Mouse (Mus musculus): ENCODE data around the gene Ets1. TPM values are rescaled to one million over a fixed set of nuclear protein-coding genes. Genes with fewer than 3 reads are reported as not detected.

Gene Ets1
- polyA plus RNA-seq, 1 experiment = 13.2 TPM

DNA sequence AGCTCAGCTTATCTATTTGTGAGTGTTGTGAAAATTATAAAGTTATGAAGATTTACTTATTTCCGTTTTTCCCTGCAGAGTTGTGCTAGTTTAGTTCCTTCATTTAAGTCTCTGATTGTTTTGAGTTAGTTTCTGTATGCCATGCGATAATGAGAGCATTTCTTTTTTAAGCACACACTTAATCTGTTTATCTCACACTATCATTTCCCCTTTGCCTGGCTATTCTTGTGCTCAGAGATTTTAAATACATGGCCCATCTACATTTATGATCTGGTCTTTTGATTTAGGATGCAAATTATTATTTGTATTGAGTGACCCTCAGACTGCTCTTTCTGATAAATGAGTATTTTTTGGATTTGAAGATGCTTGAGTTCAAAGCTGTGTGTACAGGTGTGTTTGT is 44.2 kb downstream of the Ets1 start:
- H3K9ac ChIP-seq (ENCODE audit: low read depth, poor library complexity, severe bottlenecking) = no peak overlapping the region
- H3K36me3 ChIP-seq (ENCODE audit: control insufficient read depth, insufficient read depth, low read length, poor library complexity, severe bottlenecking) = no peaks in the 10 kb centered on the region
- H3K27me3 ChIP-seq (ENCODE audit: control insufficient read depth, insufficient read depth, low read length, poor library complexity, severe bottlenecking) = peaks cover 7% of the 10 kb centered on the region; the same call in 1 of the 2 replicates
- TF ChIP-seq EP300 (IDR thresholded peaks at IDR 0.05; ENCODE audit: insufficient read depth, low read depth, low read length) = no peak
- no peak overlapping the region for H3K4me3 ChIP-seq (ENCODE audit: low read depth, low read length)
- no peak overlapping the region for H3K27ac ChIP-seq (ENCODE audit: insufficient read depth, low read length)
- no peaks in the 10 kb centered on the region for H3K9me3 ChIP-seq (replicated peaks; ENCODE audit: control insufficient read depth, insufficient read depth, low read length, poor library complexity, severe bottlenecking)
- H3K4me1 ChIP-seq (ENCODE audit: control insufficient read depth, insufficient read depth, low read length) = no peaks in the 10 kb centered on the region

DNA sequence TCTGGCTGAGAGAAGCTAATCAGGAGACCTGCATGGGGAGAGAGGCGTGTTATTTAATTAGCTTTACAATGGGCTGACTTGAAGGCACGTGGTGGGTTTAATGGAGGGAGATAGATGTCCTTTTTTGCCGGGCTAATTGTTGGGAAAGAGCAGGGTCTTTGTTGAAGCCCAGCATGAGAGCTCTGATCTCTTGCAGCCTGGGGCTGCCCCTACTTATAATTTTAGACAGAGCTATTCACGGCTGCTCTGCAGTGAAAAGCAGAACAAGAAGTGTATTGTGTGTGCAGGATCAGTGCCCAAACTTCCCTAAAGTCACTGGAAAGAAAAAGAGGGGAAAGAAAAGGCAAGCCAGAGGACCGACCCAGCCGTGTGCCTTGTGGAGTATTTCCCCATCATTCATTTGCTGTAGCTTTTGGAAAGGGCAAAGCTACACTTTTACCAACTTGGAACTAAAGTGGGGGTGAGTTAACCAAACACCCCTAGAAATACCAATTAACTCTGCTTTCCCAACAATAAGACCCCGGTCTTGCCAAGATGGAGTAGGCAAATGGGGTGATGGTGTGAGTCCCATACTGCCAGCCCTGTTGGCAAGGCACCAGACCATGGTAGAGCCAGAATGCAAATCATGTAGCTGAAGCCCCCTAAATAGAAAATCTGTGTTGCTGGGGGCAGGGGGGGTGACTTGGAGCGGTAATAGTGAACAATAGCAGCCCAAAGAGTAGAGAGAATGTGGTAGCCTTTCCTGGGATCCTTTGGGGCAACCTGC is 50.0 kb downstream of the Ets1 start:
- H3K27ac ChIP-seq (ENCODE audit: insufficient read depth, low read length) = no peak overlapping the region

DNA sequence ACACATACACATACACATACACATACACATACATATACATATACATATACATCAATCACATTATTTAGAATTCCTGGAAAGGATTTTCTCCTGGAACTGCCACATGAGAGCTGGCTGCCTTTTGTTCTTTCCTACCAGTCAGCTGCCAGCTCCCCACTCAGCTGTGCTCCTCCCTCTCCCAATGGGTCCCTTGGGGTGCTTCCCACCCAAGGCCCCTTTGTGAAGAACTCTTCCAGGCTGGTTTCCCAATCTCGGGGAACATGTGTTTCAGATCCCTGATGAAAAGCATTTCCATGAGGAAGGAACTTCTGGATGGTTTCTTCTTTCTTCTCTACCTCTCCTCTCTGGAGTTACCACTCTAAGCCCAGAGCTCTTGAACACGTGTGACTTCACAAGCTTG is 52.3 kb downstream of the Ets1 start:
- Histone ChIP-seq H3K9ac (ENCODE audit: low read depth, poor library complexity, severe bottlenecking) (no peak overlapping the region), H3K4me3 (ENCODE audit: low read depth, low read length) (no peak overlapping the region), H3K27me3 (ENCODE audit: control insufficient read depth, insufficient read depth, low read length, poor library complexity, severe bottlenecking) (peaks cover 7% of the 10 kb centered on the region; the same call in 1 of the 2 replicates), H3K4me1 (ENCODE audit: control insufficient read depth, insufficient read depth, low read length) (no peaks in the 10 kb centered on the region), H3K36me3 (ENCODE audit: control insufficient read depth, insufficient read depth, low read length, poor library complexity, severe bottlenecking) (no peaks in the 10 kb centered on the region), H3K9me3 (replicated peaks; ENCODE audit: control insufficient read depth, insufficient read depth, low read length, poor library complexity, severe bottlenecking) (no peaks in the 10 kb centered on the region), H3K27ac (ENCODE audit: insufficient read depth, low read length) (no peak overlapping the region)
- TF ChIP-seq CTCF (IDR thresholded peaks at IDR 0.05; ENCODE audit: low read depth, low read length) (no peak), EP300 (IDR thresholded peaks at IDR 0.05; ENCODE audit: insufficient read depth, low read depth, low read length) (no peak), POLR2A (IDR thresholded peaks at IDR 0.05; ENCODE audit: insufficient read depth, low read length) (no peak)

More for the DNA sequence above, 50.0 kb downstream of the Ets1 start:
- H3K4me3 ChIP-seq (ENCODE audit: low read depth, low read length) = no peak overlapping the region
- no peak for TF ChIP-seq POLR2A (IDR thresholded peaks at IDR 0.05; ENCODE audit: insufficient read depth, low read length)
- no peak for TF ChIP-seq CTCF (IDR thresholded peaks at IDR 0.05; ENCODE audit: low read depth, low read length)
- TF ChIP-seq EP300 (IDR thresholded peaks at IDR 0.05; ENCODE audit: insufficient read depth, low read depth, low read length) = no peak
- no peaks in the 10 kb centered on the region for H3K9me3 ChIP-seq (replicated peaks; ENCODE audit: control insufficient read depth, insufficient read depth, low read length, poor library complexity, severe bottlenecking)
- H3K36me3 ChIP-seq (ENCODE audit: control insufficient read depth, insufficient read depth, low read length, poor library complexity, severe bottlenecking) = no peaks in the 10 kb centered on the region
- H3K27me3 ChIP-seq (ENCODE audit: control insufficient read depth, insufficient read depth, low read length, poor library complexity, severe bottlenecking) = peaks cover 10% of the 10 kb centered on the region; the same call in 1 of the 2 replicates
- no peak overlapping the region for H3K9ac ChIP-seq (ENCODE audit: low read depth, poor library complexity, severe bottlenecking)
- no peaks in the 10 kb centered on the region for H3K4me1 ChIP-seq (ENCODE audit: control insufficient read depth, insufficient read depth, low read length)

DNA sequence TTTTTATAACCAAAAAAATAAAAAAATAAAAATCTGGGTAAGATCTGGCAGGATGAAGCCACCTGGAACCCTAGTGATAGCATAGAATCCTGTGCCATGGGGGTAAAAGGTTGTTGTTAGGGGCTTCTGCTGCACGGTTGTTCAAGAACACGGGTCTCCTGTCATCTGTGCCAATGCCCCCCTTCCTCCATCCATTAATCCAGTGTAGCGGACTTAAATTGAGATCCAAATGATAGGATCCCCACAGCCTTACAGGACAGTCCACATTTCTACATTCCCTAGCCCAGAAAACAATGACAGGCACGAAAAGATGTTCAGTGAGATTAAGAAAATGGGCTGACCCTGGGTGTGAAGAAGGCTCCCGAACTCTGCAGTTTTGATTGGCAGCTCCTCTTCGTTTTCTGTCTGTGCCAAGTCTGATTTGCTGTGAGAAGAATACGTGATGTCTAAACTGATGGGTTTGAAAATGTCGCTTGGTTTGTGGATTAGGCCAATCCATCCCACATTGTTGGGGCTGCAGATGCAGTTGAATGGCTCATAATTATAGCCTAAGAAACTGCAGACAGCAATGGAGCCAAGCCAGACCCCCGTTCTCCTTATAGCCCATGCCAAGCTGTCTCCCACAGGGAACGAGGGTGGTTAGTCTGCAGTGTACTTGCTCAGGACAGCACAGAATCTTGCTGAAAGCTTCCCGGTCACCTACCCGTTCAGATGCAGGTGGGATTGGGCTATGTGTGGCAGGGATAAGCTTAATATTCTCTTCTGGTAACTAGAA is 55.3 kb downstream of the Ets1 start:
- TF ChIP-seq POLR2A (IDR thresholded peaks at IDR 0.05; ENCODE audit: insufficient read depth, low read length) (no peak), CTCF (IDR thresholded peaks at IDR 0.05; ENCODE audit: low read depth, low read length) (no peak), EP300 (IDR thresholded peaks at IDR 0.05; ENCODE audit: insufficient read depth, low read depth, low read length) (no peak)
- H3K27me3 ChIP-seq (ENCODE audit: control insufficient read depth, insufficient read depth, low read length, poor library complexity, severe bottlenecking) = peaks cover 8% of the 10 kb centered on the region
- H3K4me1 ChIP-seq (ENCODE audit: control insufficient read depth, insufficient read depth, low read length) = no peaks in the 10 kb centered on the region
- H3K36me3 ChIP-seq (ENCODE audit: control insufficient read depth, insufficient read depth, low read length, poor library complexity, severe bottlenecking) = no peaks in the 10 kb centered on the region
- no peaks in the 10 kb centered on the region for H3K9me3 ChIP-seq (replicated peaks; ENCODE audit: control insufficient read depth, insufficient read depth, low read length, poor library complexity, severe bottlenecking)
- H3K4me3 ChIP-seq (ENCODE audit: low read depth, low read length) = no peak overlapping the region
- no peak overlapping the region for H3K9ac ChIP-seq (ENCODE audit: low read depth, poor library complexity, severe bottlenecking)
- H3K27ac ChIP-seq (ENCODE audit: insufficient read depth, low read length) = no peak overlapping the region

DNA sequence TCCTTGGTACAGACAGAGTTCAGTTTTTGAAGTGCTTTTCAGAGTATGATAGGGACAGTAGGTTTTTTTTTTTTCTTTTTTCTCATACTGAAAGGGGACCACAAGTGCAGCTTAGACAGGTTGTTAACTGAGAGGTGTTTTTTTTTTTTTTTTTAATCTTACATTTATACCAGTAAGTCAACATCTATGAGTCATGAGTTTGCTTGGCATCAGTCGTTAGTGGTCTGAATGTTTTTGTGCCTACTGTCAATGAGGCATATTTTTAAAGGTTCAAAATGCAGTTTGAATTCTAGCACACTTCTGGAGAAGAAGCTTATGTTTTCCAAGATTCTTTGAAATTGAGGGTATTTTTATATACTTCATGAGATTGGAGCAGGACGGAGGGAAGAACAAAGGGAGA is 56.9 kb downstream of the Ets1 start:
- no peaks in the 10 kb centered on the region for H3K36me3 ChIP-seq (ENCODE audit: control insufficient read depth, insufficient read depth, low read length, poor library complexity, severe bottlenecking)
- H3K9ac ChIP-seq (ENCODE audit: low read depth, poor library complexity, severe bottlenecking) = no peak overlapping the region
- H3K4me3 ChIP-seq (ENCODE audit: low read depth, low read length) = no peak overlapping the region
- peaks cover 8% of the 10 kb centered on the region for H3K27me3 ChIP-seq (ENCODE audit: control insufficient read depth, insufficient read depth, low read length, poor library complexity, severe bottlenecking)
- no peaks in the 10 kb centered on the region for H3K9me3 ChIP-seq (replicated peaks; ENCODE audit: control insufficient read depth, insufficient read depth, low read length, poor library complexity, severe bottlenecking)
- no peak for TF ChIP-seq POLR2A (IDR thresholded peaks at IDR 0.05; ENCODE audit: insufficient read depth, low read length)
- H3K27ac ChIP-seq (ENCODE audit: insufficient read depth, low read length) = no peak overlapping the region
- no peaks in the 10 kb centered on the region for H3K4me1 ChIP-seq (ENCODE audit: control insufficient read depth, insufficient read depth, low read length)

DNA sequence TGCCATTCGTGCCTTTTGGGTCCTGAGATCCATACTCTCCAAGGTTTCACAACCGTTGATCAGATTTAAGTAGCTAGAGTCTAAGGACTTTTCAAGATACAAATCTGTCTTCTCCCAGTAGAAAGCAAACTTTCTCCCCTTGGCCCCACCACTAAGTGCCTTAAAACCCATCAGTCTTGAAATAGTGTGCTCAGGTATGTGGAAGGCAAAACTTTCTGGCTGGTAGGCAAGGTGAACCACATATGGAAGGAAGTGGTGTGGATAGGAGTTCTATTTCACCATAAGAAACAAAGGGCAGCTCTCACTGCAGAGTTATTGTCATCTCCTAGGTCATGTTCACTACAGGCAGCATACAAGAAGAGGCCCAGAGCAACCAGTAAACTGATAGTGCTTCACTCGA is 57.4 kb downstream of the Ets1 start:
- H3K27ac ChIP-seq (ENCODE audit: insufficient read depth, low read length) = no peak overlapping the region
- H3K27me3 ChIP-seq (ENCODE audit: control insufficient read depth, insufficient read depth, low read length, poor library complexity, severe bottlenecking) = peaks cover 8% of the 10 kb centered on the region
- H3K4me1 ChIP-seq (ENCODE audit: control insufficient read depth, insufficient read depth, low read length) = no peaks in the 10 kb centered on the region
- H3K9me3 ChIP-seq (replicated peaks; ENCODE audit: control insufficient read depth, insufficient read depth, low read length, poor library complexity, severe bottlenecking) = no peaks in the 10 kb centered on the region
- no peak overlapping the region for H3K9ac ChIP-seq (ENCODE audit: low read depth, poor library complexity, severe bottlenecking)
- TF ChIP-seq POLR2A (IDR thresholded peaks at IDR 0.05; ENCODE audit: insufficient read depth, low read length) (no peak), CTCF (IDR thresholded peaks at IDR 0.05; ENCODE audit: low read depth, low read length) (no peak), EP300 (IDR thresholded peaks at IDR 0.05; ENCODE audit: insufficient read depth, low read depth, low read length) (no peak)
- no peak overlapping the region for H3K4me3 ChIP-seq (ENCODE audit: low read depth, low read length)
- no peaks in the 10 kb centered on the region for H3K36me3 ChIP-seq (ENCODE audit: control insufficient read depth, insufficient read depth, low read length, poor library complexity, severe bottlenecking)

Data from ES-Bruce4 (cell line).